Mouse (Mus musculus): Measurements from ENCODE around the gene Fcho1. TPM values are rescaled to one million over a fixed set of nuclear protein-coding genes. Genes with fewer than 3 reads are reported as not detected.

Gene Fcho1
- total RNA-seq, 1 experiment from 2014 or later = 2.2 TPM

DNA sequence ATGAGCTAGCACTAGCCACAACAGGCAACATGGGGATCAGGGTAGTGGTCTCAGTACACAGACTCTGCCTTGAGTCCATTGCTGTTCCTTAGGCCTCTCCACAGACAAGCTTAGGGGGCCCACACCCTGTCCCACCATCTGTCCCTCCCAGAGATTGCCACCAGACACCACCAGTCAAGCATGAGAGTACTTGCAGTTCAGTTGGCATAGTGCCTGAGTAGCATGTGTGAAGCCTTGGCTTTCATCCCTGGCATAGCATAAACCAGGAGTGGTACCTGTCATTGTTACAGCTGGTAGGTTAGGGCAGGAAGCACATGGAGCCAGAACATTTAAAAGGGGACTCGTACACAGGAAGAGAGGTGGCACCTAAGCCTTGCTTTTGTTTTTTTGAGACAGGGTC, 65.8 kb downstream of the Fcho1 start:
- DNase-seq = no peak

GRCm38 (mm10) chr8:71658515-71659049, 66.9 kb downstream of the Fcho1 start:
- DNase-seq = peak; percentile 30

Other genes starting within 250 kb of the Fcho1 start
- gene Ano8, start 239.8 kb downstream of the Fcho1 start, total RNA-seq (2021) = 17.3 and 23.3 TPM in 2 replicates
- 26.5 and 28.7 TPM in 2 replicates for gene Gtpbp3, start 237.6 kb downstream of the Fcho1 start, total RNA-seq (2021)
- gene Plvap, start 214.0 kb downstream of the Fcho1 start, total RNA-seq (2021) = 167 and 192 TPM in 2 replicates
- not detected in 2 replicates for gene Ccdc194, start 200.0 kb downstream of the Fcho1 start, total RNA-seq (2021)
- gene Bst2, start 188.3 kb downstream of the Fcho1 start, total RNA-seq (2021) = 66.0 and 70.2 TPM in 2 replicates
- 62.3 and 73.7 TPM in 2 replicates for gene Mvb12a, start 182.8 kb downstream of the Fcho1 start, total RNA-seq (2021)
- 5.0 and 8.9 TPM in 2 replicates for gene Tmem221, start 166.8 kb downstream of the Fcho1 start, total RNA-seq (2021)
- 1.1 TPM in 2 replicates for gene Nxnl1, start 159.1 kb downstream of the Fcho1 start, total RNA-seq (2021)
- 156 and 167 TPM in 2 replicates for gene Slc27a1, start 156.8 kb downstream of the Fcho1 start, total RNA-seq (2021)
- gene Pgls, start 133.5 kb downstream of the Fcho1 start, total RNA-seq (2021) = 145 and 153 TPM in 2 replicates
- gene Fam129c, start 128.1 kb downstream of the Fcho1 start, total RNA-seq (2021) = 4.0 TPM in 2 replicates
- 64.6 and 66.2 TPM in 2 replicates for gene Colgalt1, start 114.7 kb downstream of the Fcho1 start, total RNA-seq (2021)
- 8.3 and 8.4 TPM in 2 replicates for gene Unc13a, start 54.0 kb downstream of the Fcho1 start, total RNA-seq (2021)
- gene Jak3, start 49.4 kb downstream of the Fcho1 start, total RNA-seq (2021) = 11.7 and 14.3 TPM in 2 replicates
- 6.1 and 7.8 TPM in 2 replicates for gene Insl3, start 36.5 kb downstream of the Fcho1 start, total RNA-seq (2021)
- 3.7 and 4.8 TPM in 2 replicates for gene B3gnt3, start 23.9 kb downstream of the Fcho1 start, total RNA-seq (2021)
- gene Zfp709, start 156.3 kb upstream of the Fcho1 start, total RNA-seq (2021) = 8.3 and 9.0 TPM in 2 replicates
- gene Zfp882, start 182.9 kb upstream of the Fcho1 start, total RNA-seq (2021) = 8.3 and 9.8 TPM in 2 replicates
- 31.3 and 38.1 TPM in 2 replicates for gene Zfp617, start 182.9 kb upstream of the Fcho1 start, total RNA-seq (2021)
- 30.8 and 37.1 TPM in 2 replicates for gene Zfp961, start 225.3 kb upstream of the Fcho1 start, total RNA-seq (2021)